Mouse (Mus musculus): Measurements from ENCODE around the gene Slc25a19. TPM values are rescaled to one million over a fixed set of nuclear protein-coding genes. Genes with fewer than 3 reads are reported as not detected.
"Not testable (repeated sequence)": the region's sequence is repeated elsewhere in the genome, so short reads cannot be mapped to it uniquely, and the experiment has no call there.

Gene Slc25a19
- polyA plus RNA-seq, 1 experiment from 2014 or later = 42.1 TPM

- Histone ChIP-seq H3K27ac (ENCODE audit: poor library complexity, severe bottlenecking) (no peak overlapping the region), H3K27me3 (replicated peaks) (no peaks in the 10 kb centered on the region), H3K4me1 (replicated peaks) (peaks cover 38% of the 10 kb centered on the region), H3K9me3 (replicated peaks) (no peaks in the 10 kb centered on the region), H3K4me2 (no peak overlapping the region), H3K4me3 (no peak overlapping the region), H3K36me3 (peaks cover 15% of the 10 kb centered on the region), H3K9ac (peak overlapping the region; percentile 21; the same call in 1 of the 2 replicates)
- 48% methylated on average over 2 of the region's 2 CpGs for WGBS
- ATAC-seq (ENCODE audit: insufficient number of reproducible peaks, low FRiP score) = no peak
Observed at GRCm38 (mm10) chr11:115654128-115654527, 26.0 kb upstream of the Slc25a19 start.

- Histone ChIP-seq H3K4me2 (peak overlapping the region; percentile 27), H3K4me1 (replicated peaks) (peaks cover 35% of the 10 kb centered on the region), H3K4me3 (no peak overlapping the region), H3K27ac (ENCODE audit: poor library complexity, severe bottlenecking) (peak overlapping the region; percentile 80), H3K9me3 (replicated peaks) (no peaks in the 10 kb centered on the region), H3K36me3 (peaks cover 23% of the 10 kb centered on the region), H3K9ac (0 out of 2 replicates have a peak overlapping the region, but pooled peaks have one; percentile 27), H3K27me3 (replicated peaks) (no peaks in the 10 kb centered on the region)
- ATAC-seq (ENCODE audit: insufficient number of reproducible peaks, low FRiP score) = peak; percentile 38; the same call in 1 of the 2 replicates
- WGBS = 55% methylated on average over 3 of the region's 3 CpGs
Observed at GRCm38 (mm10) chr11:115653194-115653593, 25.1 kb upstream of the Slc25a19 start.

- Histone ChIP-seq H3K9ac (no peak overlapping the region), H3K36me3 (peaks cover 32% of the 10 kb centered on the region), H3K27ac (ENCODE audit: poor library complexity, severe bottlenecking) (no peak overlapping the region), H3K4me1 (replicated peaks) (peaks cover 33% of the 10 kb centered on the region), H3K4me2 (no peak overlapping the region), H3K27me3 (replicated peaks) (no peaks in the 10 kb centered on the region), H3K9me3 (replicated peaks) (no peaks in the 10 kb centered on the region), H3K4me3 (no peak overlapping the region)
- ATAC-seq (ENCODE audit: insufficient number of reproducible peaks, low FRiP score) = no peak
- 89% methylated on average over 3 of the region's 3 CpGs for WGBS
Observed at GRCm38 (mm10) chr11:115651680-115652079, 23.6 kb upstream of the Slc25a19 start.

GRCm38 (mm10) chr11:115649706-115650105 is 21.6 kb upstream of the Slc25a19 start:
- peak overlapping the region; percentile 11; the same call in 1 of the 2 replicates for H3K9ac ChIP-seq
- H3K4me2 ChIP-seq = no peak overlapping the region
- H3K4me1 ChIP-seq (replicated peaks) = peaks cover 33% of the 10 kb centered on the region
- peaks cover 41% of the 10 kb centered on the region for H3K36me3 ChIP-seq
- no peak for ATAC-seq (ENCODE audit: insufficient number of reproducible peaks, low FRiP score)
- WGBS = 56% methylated on average over 10 of the region's 10 CpGs
- H3K9me3 ChIP-seq (replicated peaks) = no peaks in the 10 kb centered on the region
- no peak overlapping the region for H3K4me3 ChIP-seq
- peak overlapping the region; percentile 26; the same call in 1 of the 2 replicates for H3K27ac ChIP-seq (ENCODE audit: poor library complexity, severe bottlenecking)
- no peaks in the 10 kb centered on the region for H3K27me3 ChIP-seq (replicated peaks)

- Histone ChIP-seq H3K36me3 (peaks cover 38% of the 10 kb centered on the region), H3K9ac (no peak overlapping the region), H3K27me3 (replicated peaks) (no peaks in the 10 kb centered on the region), H3K4me1 (replicated peaks) (peaks cover 15% of the 10 kb centered on the region), H3K4me2 (no peak overlapping the region), H3K9me3 (replicated peaks) (no peaks in the 10 kb centered on the region), H3K4me3 (no peak overlapping the region), H3K27ac (ENCODE audit: poor library complexity, severe bottlenecking) (no peak overlapping the region)
- 51% methylated on average over 6 of the region's 6 CpGs for WGBS
- no peak for ATAC-seq (ENCODE audit: insufficient number of reproducible peaks, low FRiP score)
Observed at GRCm38 (mm10) chr11:115647459-115647858, 19.4 kb upstream of the Slc25a19 start.

GRCm38 (mm10) chr11:115646439-115646838 is 18.3 kb upstream of the Slc25a19 start:
- WGBS = 91% methylated on average over 9 of the region's 9 CpGs
- H3K27ac ChIP-seq (ENCODE audit: poor library complexity, severe bottlenecking) = no peak overlapping the region
- H3K27me3 ChIP-seq (replicated peaks) = no peaks in the 10 kb centered on the region
- no peak overlapping the region for H3K9ac ChIP-seq
- H3K36me3 ChIP-seq = peaks cover 38% of the 10 kb centered on the region
- no peaks in the 10 kb centered on the region for H3K9me3 ChIP-seq (replicated peaks)
- peaks cover 15% of the 10 kb centered on the region for H3K4me1 ChIP-seq (replicated peaks)
- no peak overlapping the region for H3K4me2 ChIP-seq
- no peak for ATAC-seq (ENCODE audit: insufficient number of reproducible peaks, low FRiP score)
- H3K4me3 ChIP-seq = no peak overlapping the region

- H3K9ac ChIP-seq; H3K4me1 ChIP-seq (replicated peaks); H3K4me2 ChIP-seq; H3K27me3 ChIP-seq (replicated peaks); ATAC-seq (ENCODE audit: insufficient number of reproducible peaks, low FRiP score); H3K4me3 ChIP-seq; H3K27ac ChIP-seq (ENCODE audit: poor library complexity, severe bottlenecking); H3K9me3 ChIP-seq (replicated peaks): not testable (repeated sequence)
- peaks cover 38% of the 10 kb centered on the region for H3K36me3 ChIP-seq
- 77% methylated on average over 14 of the region's 14 CpGs for WGBS
Observed at GRCm38 (mm10) chr11:115645498-115645897, 17.4 kb upstream of the Slc25a19 start.

GRCm38 (mm10) chr11:115644308-115644707 is 16.2 kb upstream of the Slc25a19 start:
- Histone ChIP-seq H3K4me1 (replicated peaks) (no peaks in the 10 kb centered on the region), H3K9ac (no peak overlapping the region), H3K27ac (ENCODE audit: poor library complexity, severe bottlenecking) (no peak overlapping the region), H3K4me2 (no peak overlapping the region), H3K27me3 (replicated peaks) (no peaks in the 10 kb centered on the region), H3K36me3 (peaks cover 38% of the 10 kb centered on the region), H3K9me3 (replicated peaks) (no peaks in the 10 kb centered on the region), H3K4me3 (no peak overlapping the region)
- ATAC-seq (ENCODE audit: insufficient number of reproducible peaks, low FRiP score) = no peak
- 90% methylated on average over 13 of the region's 13 CpGs for WGBS

- no peaks in the 10 kb centered on the region for H3K4me1 ChIP-seq (replicated peaks)
- no peaks in the 10 kb centered on the region for H3K27me3 ChIP-seq (replicated peaks)
- WGBS = 63% methylated on average over 10 of the region's 10 CpGs
- H3K36me3 ChIP-seq = peaks cover 31% of the 10 kb centered on the region
- no peak overlapping the region for H3K4me3 ChIP-seq
- H3K27ac ChIP-seq (ENCODE audit: poor library complexity, severe bottlenecking) = no peak overlapping the region
- no peak overlapping the region for H3K4me2 ChIP-seq
- no peak for ATAC-seq (ENCODE audit: insufficient number of reproducible peaks, low FRiP score)
- no peaks in the 10 kb centered on the region for H3K9me3 ChIP-seq (replicated peaks)
- H3K9ac ChIP-seq = no peak overlapping the region
Observed at GRCm38 (mm10) chr11:115643265-115643664, 15.2 kb upstream of the Slc25a19 start.

GRCm38 (mm10) chr11:115642705-115643104 is 14.6 kb upstream of the Slc25a19 start:
- ATAC-seq (ENCODE audit: insufficient number of reproducible peaks, low FRiP score) = no peak
- Histone ChIP-seq H3K4me2 (no peak overlapping the region), H3K4me1 (replicated peaks) (no peaks in the 10 kb centered on the region), H3K4me3 (no peak overlapping the region), H3K9me3 (replicated peaks) (no peaks in the 10 kb centered on the region), H3K27me3 (replicated peaks) (no peaks in the 10 kb centered on the region), H3K27ac (ENCODE audit: poor library complexity, severe bottlenecking) (no peak overlapping the region), H3K36me3 (peaks cover 25% of the 10 kb centered on the region), H3K9ac (no peak overlapping the region)
- 87% methylated on average over 2 of the region's 2 CpGs for WGBS

GRCm38 (mm10) chr11:115641664-115642036 is 13.6 kb upstream of the Slc25a19 start:
- no peaks in the 10 kb centered on the region for H3K27me3 ChIP-seq (replicated peaks)
- no peak overlapping the region for H3K27ac ChIP-seq (ENCODE audit: poor library complexity, severe bottlenecking)
- no peaks in the 10 kb centered on the region for H3K4me1 ChIP-seq (replicated peaks)
- H3K9me3 ChIP-seq (replicated peaks) = no peaks in the 10 kb centered on the region; the same call in 1 of the 2 replicates
- H3K4me2 ChIP-seq = no peak overlapping the region
- no peak for ATAC-seq (ENCODE audit: insufficient number of reproducible peaks, low FRiP score)
- H3K36me3 ChIP-seq = peaks cover 20% of the 10 kb centered on the region
- 90% methylated on average over 4 of the region's 4 CpGs for WGBS
- H3K9ac ChIP-seq = peak overlapping the region; percentile 20
- no peak overlapping the region for H3K4me3 ChIP-seq

GRCm38 (mm10) chr11:115640978-115641663 is 13.0 kb upstream of the Slc25a19 start:
- H3K9ac ChIP-seq = peak overlapping the region; percentile 20
- H3K27me3 ChIP-seq (replicated peaks) = no peaks in the 10 kb centered on the region
- WGBS = 47% methylated on average over 14 of the region's 14 CpGs
- H3K4me3 ChIP-seq = no peak overlapping the region
- H3K4me1 ChIP-seq (replicated peaks) = no peaks in the 10 kb centered on the region
- H3K27ac ChIP-seq (ENCODE audit: poor library complexity, severe bottlenecking) = no peak overlapping the region
- no peak overlapping the region for H3K4me2 ChIP-seq
- H3K9me3 ChIP-seq (replicated peaks) = no peaks in the 10 kb centered on the region; the same call in 1 of the 2 replicates
- ATAC-seq (ENCODE audit: insufficient number of reproducible peaks, low FRiP score) = no peak
- peaks cover 16% of the 10 kb centered on the region for H3K36me3 ChIP-seq

Measured in heart, embryonic 12.5 days (tissue).